Mouse (Mus musculus) monocyte, adult 5-6 weeks (primary cell): Measurements from ENCODE around the gene 2310011J03Rik. TPM values are rescaled to one million over a fixed set of nuclear protein-coding genes. Genes with fewer than 3 reads are reported as not detected.

Experiments
- ATAC-seq: fragments of 153-309, 156-312 bp; replicated peaks from 2 replicates; pipeline ENCODE4 v1.8.0; 2017; ENCODE audit warnings: mild to moderate bottlenecking; ENCODE audit not compliant: low TSS enrichment, insufficient number of reproducible peaks, severe bottlenecking, poor library complexity, low FRiP score
- total RNA-seq: library from RNA; stranded (forward); fragments of 200-1000, 200-491, 200-594 nt; gene quantifications from 3 replicates; pipeline ENCODE4 v1.2.3, GENCODE M21; 2017

The 2310011J03Rik gene
- total RNA-seq, 1 experiment from 2014 or later = 27.6 TPM

- no peak for ATAC-seq
Measured at GRCm38 (mm10) chr10:80321670-80322581, 1.6 kb upstream of the 2310011J03Rik start.

GRCm38 (mm10) chr10:80321014-80321669, 805 bp upstream of the 2310011J03Rik start:
- no peak for ATAC-seq

- peak; percentile 30; the same call in 1 of the 2 replicates for ATAC-seq
Measured at GRCm38 (mm10) chr10:80317011-80317410, 3.3 kb downstream of the 2310011J03Rik start.

GRCm38 (mm10) chr10:80316359-80316781, 4.0 kb downstream of the 2310011J03Rik start:
- ATAC-seq = no peak

- ATAC-seq = no peak
Measured at GRCm38 (mm10) chr10:80315315-80315714, 5.0 kb downstream of the 2310011J03Rik start.

GRCm38 (mm10) chr10:80314494-80315001, 5.8 kb downstream of the 2310011J03Rik start:
- ATAC-seq = no peak

GRCm38 (mm10) chr10:80313627-80314201, 6.6 kb downstream of the 2310011J03Rik start:
- ATAC-seq = peak; percentile 22; the same call in 1 of the 2 replicates

GRCm38 (mm10) chr10:80312586-80313504, 7.5 kb downstream of the 2310011J03Rik start:
- ATAC-seq = no peak

GRCm38 (mm10) chr10:80311560-80311959, 8.8 kb downstream of the 2310011J03Rik start:
- ATAC-seq = no peak

- ATAC-seq = peak; percentile 60; the same call in 1 of the 2 replicates
Measured at GRCm38 (mm10) chr10:80304862-80305261, 15.5 kb downstream of the 2310011J03Rik start.

- no peak for ATAC-seq
Measured at GRCm38 (mm10) chr10:80304458-80304857, 15.9 kb downstream of the 2310011J03Rik start.

- ATAC-seq = no peak
Measured at GRCm38 (mm10) chr10:80302471-80302881, 17.9 kb downstream of the 2310011J03Rik start.

- ATAC-seq = no peak
Measured at GRCm38 (mm10) chr10:80302082-80302355, 18.3 kb downstream of the 2310011J03Rik start.

GRCm38 (mm10) chr10:80301256-80302081, 18.9 kb downstream of the 2310011J03Rik start:
- ATAC-seq = no peak

- no peak for ATAC-seq
Measured at GRCm38 (mm10) chr10:80300672-80301181, 19.6 kb downstream of the 2310011J03Rik start.

- no peak for ATAC-seq
Measured at GRCm38 (mm10) chr10:80299824-80300223, 20.5 kb downstream of the 2310011J03Rik start.

GRCm38 (mm10) chr10:80299301-80299700, 21.0 kb downstream of the 2310011J03Rik start:
- no peak for ATAC-seq
